Mouse (Mus musculus) ZHBTc4 (cell line): Measurements from ENCODE around the gene Slc2a2.

Experiments used
- DNase-seq: peaks from one replicate; pipeline ENCODE4 v3.0.0-alpha.2; 2011; ENCODE audit warnings: low read depth, low spot score

The Slc2a2 gene

GRCm38 (mm10) chr3:28697797-28698196, at the start of gene Slc2a2:
Gene Slc2a2 (plus strand): TSS chr3:28697903.
- DNase-seq = no peak

- peak; percentile 92 for DNase-seq
These were observed 45.1 kb upstream of the Slc2a2 start for GRCm38 (mm10) chr3:28652574-28652973.

DNA sequence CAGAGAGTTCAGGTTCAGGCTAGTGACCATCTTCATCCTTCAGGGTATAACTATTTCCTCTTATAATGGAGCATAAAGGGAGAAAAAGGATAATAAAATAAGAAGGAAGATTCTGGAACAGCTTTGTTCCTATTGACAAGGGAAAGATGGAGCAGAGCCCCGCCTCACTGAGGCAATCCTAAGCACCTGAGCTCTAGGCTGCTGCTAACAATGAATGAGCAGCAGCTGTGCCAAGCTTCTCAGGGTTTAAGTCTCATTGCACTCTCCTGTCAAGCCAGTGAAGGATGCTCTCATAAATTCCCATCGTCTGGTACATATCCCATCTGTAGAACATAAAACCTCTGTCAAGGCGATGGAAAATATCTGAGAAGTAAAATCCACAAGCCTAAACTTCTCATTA, 44.7 kb upstream of the Slc2a2 start:
- peak; percentile 50 for DNase-seq

- no peak for DNase-seq
These were observed 43.0 kb upstream of the Slc2a2 start for GRCm38 (mm10) chr3:28654740-28655139.

- peak; percentile 16 for DNase-seq
These were observed 39.4 kb upstream of the Slc2a2 start for GRCm38 (mm10) chr3:28658349-28658748.

DNA sequence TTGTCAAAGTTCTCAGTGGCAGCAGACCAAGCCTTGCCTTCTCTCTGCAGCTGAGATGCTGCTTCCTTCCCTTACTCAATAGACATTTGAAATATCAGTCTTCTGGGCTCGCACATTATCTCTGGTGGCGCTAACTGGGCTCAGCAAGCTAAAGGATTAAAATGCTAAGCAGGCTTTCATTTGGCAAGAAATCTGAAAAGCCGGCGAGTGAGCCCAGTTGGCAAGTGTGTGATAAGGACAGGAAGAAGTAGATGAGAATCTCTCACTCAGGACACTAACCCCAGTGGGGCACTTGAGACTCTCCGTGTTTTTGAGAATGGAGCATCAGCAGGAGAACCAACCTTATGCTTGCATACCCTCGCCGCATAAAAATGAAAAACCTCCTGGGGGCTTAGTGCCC, 16.9 kb upstream of the Slc2a2 start:
- no peak for DNase-seq

- no peak for DNase-seq
These were observed 15.8 kb upstream of the Slc2a2 start for GRCm38 (mm10) chr3:28681866-28682265.

DNA sequence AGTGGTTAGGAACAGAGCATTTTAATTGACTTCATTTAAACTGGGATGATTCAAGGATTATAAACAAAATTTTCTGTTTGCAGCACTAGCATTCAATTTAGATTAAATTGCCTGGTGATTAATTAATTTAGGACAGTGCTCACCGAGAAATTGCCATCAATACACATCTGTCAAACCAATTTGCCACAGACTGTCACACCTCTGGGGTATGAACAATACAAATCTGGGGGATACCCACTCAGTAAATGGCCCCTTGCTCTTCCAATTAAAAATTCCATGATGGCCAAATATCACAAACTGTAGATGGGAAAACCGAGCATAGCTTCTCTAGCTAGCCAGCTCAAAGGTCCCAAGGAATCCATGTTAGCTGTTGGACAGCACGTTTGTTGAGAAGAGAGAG, 15.3 kb upstream of the Slc2a2 start:
- DNase-seq = no peak

DNA sequence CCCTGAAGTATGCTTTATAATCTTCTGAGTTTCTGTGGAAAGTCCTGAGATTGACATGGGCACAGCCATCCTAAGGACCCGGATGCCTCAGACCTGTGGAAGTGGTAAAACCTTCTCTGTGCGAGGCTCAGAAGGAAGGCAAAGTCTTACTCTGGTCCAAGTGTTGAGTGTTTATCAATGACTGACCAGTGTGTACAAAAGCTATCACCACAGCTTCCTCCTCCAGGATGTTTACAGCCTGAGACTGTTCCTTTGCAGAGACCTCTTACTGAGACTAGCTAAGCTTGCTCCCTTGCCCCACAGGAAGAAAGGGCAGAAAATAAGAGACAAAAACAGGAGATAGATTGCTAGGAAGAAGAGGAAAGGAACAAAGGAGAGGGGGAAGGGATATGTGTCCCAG, 12.2 kb upstream of the Slc2a2 start:
- DNase-seq = no peak

DNA sequence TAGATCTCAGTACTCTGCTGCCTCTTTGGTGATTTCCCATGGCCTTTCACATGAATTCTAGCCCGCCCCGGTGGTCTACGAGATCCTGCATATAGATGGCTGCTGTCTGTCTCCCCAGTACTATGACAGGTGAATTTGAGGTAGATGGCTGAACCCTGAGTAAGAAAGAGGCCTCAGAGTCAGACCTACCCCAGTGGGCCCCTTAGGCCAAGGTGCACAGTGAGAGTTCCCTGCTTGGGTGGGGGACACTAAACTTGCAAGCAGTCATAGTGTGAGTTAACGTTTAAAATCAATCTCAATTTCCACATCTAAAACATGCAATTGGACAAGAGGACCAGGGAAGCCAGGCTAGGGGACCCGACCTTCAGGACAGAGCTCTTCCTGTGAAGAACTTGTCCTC, 2.9 kb upstream of the Slc2a2 start:
- no peak for DNase-seq

DNA sequence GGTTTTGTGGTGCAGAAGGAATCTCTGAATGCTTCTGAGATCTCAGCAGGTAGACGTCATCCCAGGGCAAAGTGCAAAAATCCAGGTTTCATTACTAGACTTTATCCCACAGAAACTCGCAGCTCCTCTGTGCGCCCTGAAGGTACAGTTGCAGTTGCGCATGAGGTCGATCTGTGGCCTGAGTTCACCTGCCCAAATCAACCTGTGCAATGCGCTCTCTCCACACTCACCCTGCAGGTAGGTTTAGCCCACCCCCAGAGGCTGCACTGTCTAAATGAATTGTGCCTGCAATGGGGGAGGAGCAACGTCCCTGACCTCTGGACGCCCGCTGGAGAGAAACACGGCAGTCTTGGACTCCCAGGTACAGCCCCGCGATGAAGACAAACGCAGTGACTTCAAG, 2.1 kb upstream of the Slc2a2 start:
- DNase-seq = peak; percentile 21

DNA sequence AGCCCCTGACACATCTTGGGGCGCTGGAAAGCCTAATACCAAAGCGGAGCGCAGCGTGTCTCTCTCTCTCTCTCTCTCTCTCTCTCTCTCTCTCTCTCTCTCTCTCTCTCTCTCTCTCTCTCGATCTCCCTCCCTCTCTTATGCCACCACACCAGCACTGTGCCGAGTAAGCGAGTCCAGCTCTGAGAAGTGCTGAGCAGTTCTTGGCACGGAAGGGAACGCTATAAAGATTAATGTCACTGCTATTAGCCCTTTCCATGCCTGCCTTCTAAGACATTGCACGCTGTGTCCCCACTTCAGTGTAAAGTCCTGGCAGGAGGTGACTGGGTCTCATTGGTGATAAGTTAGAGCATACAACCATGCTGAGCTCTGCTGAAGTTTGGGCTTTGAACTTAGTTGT, 1.5 kb upstream of the Slc2a2 start:
- DNase-seq = no peak

DNA sequence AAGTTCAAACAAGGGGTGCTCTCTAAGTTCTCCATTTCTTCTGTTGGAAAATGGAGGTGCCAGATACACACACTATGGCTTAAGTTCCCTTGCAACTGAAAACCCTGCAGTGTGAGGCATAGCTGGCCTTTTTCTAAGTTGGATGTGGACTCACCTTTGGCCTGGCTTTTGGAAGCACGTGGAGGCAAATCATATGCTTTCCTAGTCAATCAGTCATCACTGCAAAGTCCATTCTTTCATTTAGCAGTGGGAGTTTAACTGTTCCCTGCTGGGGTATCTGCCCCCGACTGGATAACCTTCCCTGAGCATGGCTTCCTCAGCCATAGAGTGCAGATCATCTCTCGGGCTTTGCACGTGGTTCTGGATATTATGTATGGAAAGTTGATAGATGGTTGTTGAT, 1.9 kb downstream of the Slc2a2 start:
- DNase-seq = no peak

GRCm38 (mm10) chr3:28705522-28706137, 7.9 kb downstream of the Slc2a2 start:
- no peak for DNase-seq

GRCm38 (mm10) chr3:28706736-28707135, 9.0 kb downstream of the Slc2a2 start:
- no peak for DNase-seq

- DNase-seq = peak; percentile 77
These were observed 12.0 kb downstream of the Slc2a2 start for GRCm38 (mm10) chr3:28709740-28710139.

GRCm38 (mm10) chr3:28713913-28714698, 16.4 kb downstream of the Slc2a2 start:
- DNase-seq = no peak

DNA sequence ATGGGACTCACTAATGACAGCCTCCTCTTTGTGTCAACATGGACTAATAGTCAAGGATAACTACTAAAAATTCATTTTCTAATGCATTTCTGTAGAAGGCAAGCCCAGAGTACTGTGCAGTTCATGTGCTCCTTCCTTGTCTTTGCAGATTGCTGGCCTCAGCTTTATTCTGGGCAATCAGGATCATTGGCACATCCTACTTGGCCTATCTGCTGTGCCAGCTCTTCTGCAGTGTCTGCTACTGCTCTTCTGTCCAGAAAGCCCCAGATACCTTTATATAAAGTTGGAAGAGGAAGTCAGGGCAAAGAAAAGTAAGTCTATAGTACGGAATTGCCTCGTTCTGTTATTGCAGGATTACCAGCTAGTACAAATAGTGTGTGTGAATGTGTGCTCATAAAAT, 20.8 kb downstream of the Slc2a2 start:
- no peak for DNase-seq

GRCm38 (mm10) chr3:28721218-28721617, 23.5 kb downstream of the Slc2a2 start:
- no peak for DNase-seq

DNA sequence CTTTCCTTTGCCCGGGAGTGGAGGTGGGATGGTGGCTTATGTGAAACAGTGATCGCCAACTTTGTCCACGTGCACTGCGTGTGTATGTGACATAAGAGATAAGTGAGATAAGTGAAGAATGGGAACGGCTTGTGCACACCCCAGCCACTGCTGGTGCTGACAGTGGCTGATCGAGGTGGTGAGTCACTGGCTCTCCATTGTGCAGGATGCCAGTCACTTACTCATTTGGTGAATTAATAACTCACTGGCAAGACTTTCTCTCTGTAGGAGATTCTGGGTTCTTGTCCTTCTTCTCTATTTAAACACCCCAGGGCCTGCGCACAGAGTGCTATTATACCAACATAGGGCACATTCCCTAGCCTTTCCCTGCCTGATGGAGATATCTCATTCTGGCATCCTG, 24.1 kb downstream of the Slc2a2 start:
- DNase-seq = no peak

DNA sequence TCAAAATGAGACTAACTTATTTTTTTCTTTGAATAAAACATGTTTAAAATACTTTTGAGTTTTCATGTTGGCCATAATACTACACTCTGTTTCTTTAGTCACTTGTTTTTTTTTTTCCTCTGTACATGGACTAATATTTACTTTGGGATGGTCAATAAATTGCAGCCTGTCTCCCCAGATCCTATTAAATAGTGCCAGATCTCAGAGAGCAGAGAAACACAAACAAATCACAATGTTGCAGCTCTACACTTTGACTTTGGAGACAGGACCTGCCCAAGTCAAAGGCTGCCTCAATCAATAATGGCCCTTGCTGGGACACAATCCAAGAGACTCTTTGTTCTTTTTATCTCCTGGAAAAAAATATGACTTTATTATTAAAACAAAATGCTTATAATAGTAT, 24.8 kb downstream of the Slc2a2 start:
- no peak for DNase-seq

- DNase-seq = peak; percentile 34
These were observed 25.8 kb downstream of the Slc2a2 start for GRCm38 (mm10) chr3:28723534-28723933.

- no peak for DNase-seq
These were observed 27.5 kb downstream of the Slc2a2 start for GRCm38 (mm10) chr3:28725203-28725602.
